Mouse (Mus musculus) heart, adult 2 months (tissue): Measurements from ENCODE around the gene F13a1. TPM values are rescaled to one million over a fixed set of nuclear protein-coding genes. Genes with fewer than 3 reads are reported as not detected.

Experiments used
- DNase-seq, 2 experiments: peaks; one replicate each; pipeline ENCODE4 v3.0.0; 2021
- H3K27ac ChIP-seq: fragments of 200-600 bp; 2 replicates; pipeline ENCODE4 v1.8.1; 2022
- H3K27me3 ChIP-seq: fragments of 200-500 bp; 2 replicates; pipeline ENCODE4 v1.6.1; 2012; ENCODE audit warnings: mild to moderate bottlenecking, low read length, inconsistent platforms, mixed read lengths; ENCODE audit not compliant: control insufficient read depth, insufficient read depth
- H3K36me3 ChIP-seq: fragments of 200-500 bp; 2 replicates; pipeline ENCODE4 v1.6.1; 2012; ENCODE audit warnings: low read length, inconsistent platforms; ENCODE audit not compliant: control insufficient read depth, insufficient read depth
- H3K4me1 ChIP-seq: fragments of 200-500 bp; 2 replicates; pipeline ENCODE4 v1.6.1; 2011; ENCODE audit warnings: low read length; ENCODE audit not compliant: control insufficient read depth, insufficient read depth
- H3K4me3 ChIP-seq: fragments of 200-600 bp; 2 replicates; pipeline ENCODE4 v1.8.1; 2022
- H3K79me2 ChIP-seq: fragments of 200-500 bp; replicated peaks from 2 replicates; pipeline ENCODE4 v1.6.1; 2012; ENCODE audit warnings: mild to moderate bottlenecking, inconsistent platforms, low read length, moderate library complexity, mixed read lengths; ENCODE audit not compliant: control insufficient read depth, insufficient read depth
- H3K9ac ChIP-seq: fragments of 200-500 bp; 2 replicates; pipeline ENCODE4 v1.6.1; 2012; ENCODE audit warnings: low read depth, mild to moderate bottlenecking, control low read depth, inconsistent platforms, low read length, mixed read lengths
- CTCF ChIP-seq: fragments of 200-600 bp; IDR thresholded peaks from 2 replicates; pipeline ENCODE4 v1.8.1; 2022; ENCODE audit warnings: antibody characterized with exemption, mild to moderate bottlenecking, moderate library complexity
- EP300 ChIP-seq: fragments of 200-500 bp; IDR thresholded peaks from 2 replicates; pipeline ENCODE4 v1.6.1; 2011; ENCODE audit warnings: low read depth, low read length, control low read depth; ENCODE audit not compliant: insufficient read depth
- POLR2A ChIP-seq: fragments of 200-500 bp; IDR thresholded peaks from 2 replicates; pipeline ENCODE4 v1.6.1; 2011; ENCODE audit warnings: mild to moderate bottlenecking, low read depth, low read length, control low read depth; ENCODE audit not compliant: insufficient read depth
- WGBS: fragments of 180-500 bp; shearing (Covaris S2); methylation state at CpG from one replicate; pipeline ENCODE4 v1.1.7; 2018; 5-methylcytosine and 5-hydroxymethylcytosine counted together
- intact Hi-C: fragments of 180-260 bp; cut with DNase I; formaldehyde crosslinking; loops from one replicate; pipeline ENCODE4 v1.15.1; 2025
- polyA plus RNA-seq: library from polyadenylated mRNA; depleted of rRNA; stranded (reverse); fragments of >200 nt; gene quantifications from 2 replicates; pipeline ENCODE4 v1.2.3, GENCODE M21; 2012
- total RNA-seq, 2 experiments: library from RNA; stranded (reverse); gene quantifications; 2 replicates each; pipeline ENCODE4 v1.2.3; 2021

The F13a1 gene
- total and polyA plus RNA-seq, 3 experiments: 8.2 to 36.0 (median 32.7) TPM

GRCm38 (mm10) chr13:37025996-37026579 is 24.0 kb downstream of the F13a1 start:
- Histone ChIP-seq H3K27me3 (no peaks in the 10 kb centered on the region), H3K4me3 (no peak overlapping the region), H3K36me3 (no peaks in the 10 kb centered on the region), H3K4me1 (no peaks in the 10 kb centered on the region), H3K27ac (no peak overlapping the region), H3K79me2 (no peaks in the 10 kb centered on the region), H3K9ac (no peak overlapping the region)
- 45% methylated on average over 4 of the region's 4 CpGs for WGBS
- intact Hi-C loops: no loop called here
- DNase-seq: no peak
- no peak for TF ChIP-seq EP300
- TF ChIP-seq POLR2A: no peak
- no peak for TF ChIP-seq CTCF

DNA sequence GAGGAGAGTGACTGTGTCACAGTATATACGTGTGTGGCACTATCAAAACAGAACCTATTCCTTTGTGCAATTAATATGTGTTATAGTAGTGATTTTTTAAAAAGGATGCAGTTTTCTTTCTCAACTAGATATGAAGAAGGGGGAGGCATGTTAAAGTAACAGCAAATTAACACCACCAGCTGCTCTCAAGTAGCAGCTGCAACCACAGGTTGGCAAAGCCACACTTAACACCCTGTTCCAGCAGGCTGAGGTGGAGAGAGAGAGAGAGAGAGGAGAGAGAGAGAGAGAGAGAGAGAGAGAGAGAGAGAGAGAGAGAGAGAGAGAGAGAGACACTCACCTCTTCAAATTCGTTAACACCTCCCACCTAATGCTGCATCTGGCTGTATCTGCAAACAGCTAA is 28.5 kb downstream of the F13a1 start:
- H3K9ac ChIP-seq: no peak overlapping the region
- H3K27me3 ChIP-seq: no peaks in the 10 kb centered on the region
- no peak overlapping the region for H3K27ac ChIP-seq
- H3K36me3 ChIP-seq: no peaks in the 10 kb centered on the region
- TF ChIP-seq POLR2A (no peak), EP300 (no peak), CTCF (no peak)
- 77% methylated on average over 2 of the region's 2 CpGs for WGBS
- no peaks in the 10 kb centered on the region for H3K4me1 ChIP-seq
- no peaks in the 10 kb centered on the region for H3K79me2 ChIP-seq
- H3K4me3 ChIP-seq: no peak overlapping the region
- no peak for DNase-seq
- intact Hi-C loops: no loop called here

DNA sequence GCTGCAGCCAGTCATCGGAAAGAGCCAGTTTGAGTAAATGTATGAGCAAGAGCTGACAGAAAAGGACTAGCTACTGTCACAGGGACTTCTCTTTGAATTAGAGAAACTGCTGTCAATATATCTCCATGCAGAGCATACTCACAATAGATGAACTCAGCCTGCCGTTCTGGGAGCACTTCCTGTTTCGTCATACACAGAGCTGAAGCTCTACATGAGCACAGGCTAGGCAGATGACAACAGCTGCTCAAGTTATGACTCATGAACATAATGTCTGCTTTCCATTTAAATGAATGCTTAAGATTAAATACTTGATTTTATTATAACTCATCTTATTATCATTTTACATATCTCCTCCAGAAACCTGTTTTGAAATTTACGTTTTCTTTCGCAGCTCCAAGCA is 39.3 kb downstream of the F13a1 start:
- no peak for DNase-seq
- H3K4me3 ChIP-seq: no peak overlapping the region
- no peak overlapping the region for H3K27ac ChIP-seq
- H3K79me2 ChIP-seq: no peaks in the 10 kb centered on the region
- 54% methylated on average over 5 of the region's 5 CpGs for WGBS
- no peak for TF ChIP-seq POLR2A
- no peak for TF ChIP-seq CTCF
- TF ChIP-seq EP300: no peak
- no peaks in the 10 kb centered on the region for H3K36me3 ChIP-seq
- no peak overlapping the region for H3K9ac ChIP-seq
- no peaks in the 10 kb centered on the region for H3K27me3 ChIP-seq
- intact Hi-C loops: no loop called here
- no peaks in the 10 kb centered on the region for H3K4me1 ChIP-seq

- Histone ChIP-seq H3K4me3 (no peak overlapping the region), H3K27ac (no peak overlapping the region), H3K79me2 (no peaks in the 10 kb centered on the region), H3K9ac (no peak overlapping the region), H3K36me3 (no peaks in the 10 kb centered on the region), H3K4me1 (no peaks in the 10 kb centered on the region), H3K27me3 (no peaks in the 10 kb centered on the region)
- intact Hi-C loops: no loop called here
- no peak for TF ChIP-seq EP300
- no peak for DNase-seq
Measured at GRCm38 (mm10) chr13:37006224-37006623, 43.8 kb downstream of the F13a1 start.

GRCm38 (mm10) chr13:36999210-36999705 is 50.8 kb downstream of the F13a1 start:
- Histone ChIP-seq H3K79me2 (no peaks in the 10 kb centered on the region), H3K9ac (no peak overlapping the region), H3K27me3 (no peaks in the 10 kb centered on the region), H3K4me1 (no peaks in the 10 kb centered on the region), H3K4me3 (no peak overlapping the region), H3K27ac (no peak overlapping the region), H3K36me3 (no peaks in the 10 kb centered on the region)
- 63% methylated on average over 6 of the region's 6 CpGs for WGBS
- no peak for TF ChIP-seq POLR2A
- intact Hi-C loops: no loop called here
- no peak for DNase-seq

- Histone ChIP-seq H3K27me3 (no peaks in the 10 kb centered on the region), H3K4me3 (no peak overlapping the region), H3K9ac (no peak overlapping the region), H3K27ac (no peak overlapping the region), H3K79me2 (no peaks in the 10 kb centered on the region), H3K4me1 (no peaks in the 10 kb centered on the region), H3K36me3 (no peaks in the 10 kb centered on the region)
- intact Hi-C loops: no loop called here
- TF ChIP-seq POLR2A (no peak), EP300 (no peak)
- DNase-seq: no peak
- 87% methylated on average over 5 of the region's 5 CpGs for WGBS
Measured at GRCm38 (mm10) chr13:36993593-36993992, 56.5 kb downstream of the F13a1 start.
